Comparison of ENCODE assay signal across 7 mouse cellular contexts in genomic region chr9:21916851-21917492, GRCm38 (mm10). TPM values are rescaled to one million over a fixed set of nuclear protein-coding genes. Genes with fewer than 3 reads are reported as not detected.
DNase-seq lines count a peak whose midpoint lies in the region; ATAC-seq and TF ChIP-seq lines count a peak whose summit lies in the region.

No protein-coding gene starts in this region.

- peaks cover 4% of the 10 kb centered on the region for H3K27me3 ChIP-seq in lung, embryonic 15.5 days
- peaks cover 29% of the 10 kb centered on the region for H3K27me3 ChIP-seq in forebrain, embryonic 12.5 days
- peaks cover 12% of the 10 kb centered on the region for H3K27me3 ChIP-seq in limb, embryonic 11.5 days (ENCODE audit: control insufficient read depth, insufficient read depth, low read length)
- H3K27me3 ChIP-seq in small intestine, adult 2 months (ENCODE audit: control insufficient read depth, insufficient read depth, low read length), result no peaks in the 10 kb centered on the region

- no peak overlapping the region for H3K9ac ChIP-seq in lung, embryonic 15.5 days
- peak overlapping the region; percentile 66 for H3K9ac ChIP-seq in forebrain, embryonic 12.5 days
- H3K9ac ChIP-seq in limb, embryonic 11.5 days (ENCODE audit: low read length), result no peak overlapping the region

- TF ChIP-seq POLR2A in small intestine, adult 2 months (IDR thresholded peaks at IDR 0.05; ENCODE audit: low read depth, low read length), result no peak

- peaks cover 18% of the 10 kb centered on the region for H3K4me1 ChIP-seq in lung, embryonic 15.5 days
- H3K4me1 ChIP-seq in forebrain, embryonic 12.5 days, result peaks cover 11% of the 10 kb centered on the region
- peaks cover 5% of the 10 kb centered on the region for H3K4me1 ChIP-seq in limb, embryonic 11.5 days (ENCODE audit: control insufficient read depth, insufficient read depth, low read length)
- peaks cover 9% of the 10 kb centered on the region for H3K4me1 ChIP-seq in small intestine, adult 2 months (ENCODE audit: control insufficient read depth, insufficient read depth, insufficient read length, low read length)

- WGBS in lung, embryonic 15.5 days, result 57% methylated on average over 3 of the region's 3 CpGs
- WGBS in forebrain, embryonic 12.5 days, result 58% methylated on average over 3 of the region's 3 CpGs
- WGBS in limb, embryonic 11.5 days, result 53% methylated on average over 3 of the region's 3 CpGs
- 23% methylated on average over 3 of the region's 3 CpGs for WGBS in small intestine, adult 2 months

- no peaks in the 10 kb centered on the region for H3K9me3 ChIP-seq in lung, embryonic 15.5 days
- no peaks in the 10 kb centered on the region for H3K9me3 ChIP-seq in forebrain, embryonic 12.5 days
- no peaks in the 10 kb centered on the region; the same call in 1 of the 2 replicates for H3K9me3 ChIP-seq in limb, embryonic 11.5 days (ENCODE audit: control insufficient read depth, low read length)

- no peaks in the 10 kb centered on the region for H3K36me3 ChIP-seq in lung, embryonic 15.5 days
- H3K36me3 ChIP-seq in forebrain, embryonic 12.5 days (replicated peaks), result no peaks in the 10 kb centered on the region; the same call in 1 of the 2 replicates
- H3K36me3 ChIP-seq in limb, embryonic 11.5 days (ENCODE audit: control insufficient read depth, insufficient read depth, low read length), result no peaks in the 10 kb centered on the region
- H3K36me3 ChIP-seq in small intestine, adult 2 months (ENCODE audit: control insufficient read depth, insufficient read depth, low read length), result peaks cover 1% of the 10 kb centered on the region; the same call in 1 of the 2 replicates

- no peak overlapping the region for H3K27ac ChIP-seq in lung, embryonic 15.5 days
- no peak overlapping the region for H3K27ac ChIP-seq in forebrain, embryonic 12.5 days
- no peak overlapping the region for H3K27ac ChIP-seq in limb, embryonic 11.5 days (replicated peaks; ENCODE audit: low read depth, low read length)
- H3K27ac ChIP-seq in small intestine, adult 2 months (ENCODE audit: insufficient read depth, low read depth, low read length), result no peak overlapping the region

- TF ChIP-seq CTCF in small intestine, adult 2 months (IDR thresholded peaks at IDR 0.05; ENCODE audit: extremely low read depth, insufficient read length, insufficient replicate concordance, low read depth, low read length), result no peak

- H3K4me3 ChIP-seq in lung, embryonic 15.5 days, result peak overlapping the region; percentile 62
- peak overlapping the region; percentile 62 for H3K4me3 ChIP-seq in forebrain, embryonic 12.5 days (replicated peaks)
- no peak overlapping the region for H3K4me3 ChIP-seq in limb, embryonic 11.5 days (ENCODE audit: low read depth, low read length)
- H3K4me3 ChIP-seq in small intestine, adult 2 months (ENCODE audit: low read depth, low read length), result peak overlapping the region; percentile 70

- no peak for DNase-seq in lung, postnatal 25 days (ENCODE audit: low spot score)
- no peak for DNase-seq in limb, embryonic 11.5 days (ENCODE audit: low spot score)
- DNase-seq in urinary bladder, adult 2 months (ENCODE audit: low spot score), result no peak
- DNase-seq in cerebellum, postnatal 36 days, result no peak

- peak overlapping the region; percentile 98 for H3K4me2 ChIP-seq in lung, embryonic 15.5 days
- peak overlapping the region; percentile 96 for H3K4me2 ChIP-seq in forebrain, embryonic 12.5 days
- peak overlapping the region; percentile 97 for H3K4me2 ChIP-seq in limb, embryonic 11.5 days (ENCODE audit: low read depth, severe bottlenecking)

- ATAC-seq in lung, embryonic 15.5 days (ENCODE audit: borderline replicate concordance, extremely low read depth, low FRiP score, low TSS enrichment), result no peak
- ATAC-seq in forebrain, embryonic 12.5 days (ENCODE audit: low FRiP score), result no peak
- no peak for ATAC-seq in limb, embryonic 11.5 days (ENCODE audit: insufficient number of reproducible peaks, low FRiP score, low TSS enrichment, low read depth)

RNA-seq across cellular contexts. Expression of gene Rab3d, which starts 1.0 kb away (rescaled TPM):
- polyA plus RNA-seq in lung, embryonic 15.5 days (2015; fragmentation: Nextera tagmentation; extraction: Ambion mirVana), result 15.3 and 20.2 TPM in 2 replicates
- 12.4 and 13.1 TPM in 2 replicates for polyA plus RNA-seq in forebrain, embryonic 12.5 days (2016; fragmentation: Nextera tagmentation; extraction: Ambion mirVana)
- polyA plus RNA-seq in limb, embryonic 11.5 days (2014; fragmentation: Nextera tagmentation; extraction: Ambion mirVana), result 4.9 and 5.2 TPM in 2 replicates
- 48.9 and 86.7 TPM in 2 replicates for polyA plus RNA-seq in small intestine, adult 2 months (2012; rRNA removed)
- 54.4 and 59.9 TPM in 2 replicates for polyA plus RNA-seq in urinary bladder, adult 2 months (2012; rRNA removed)

RNA-seq across cellular contexts. Expression of gene Ccdc159, which starts 10.3 kb away (rescaled TPM):
- 3.2 and 4.6 TPM in 2 replicates for polyA plus RNA-seq in lung, embryonic 15.5 days (2015; fragmentation: Nextera tagmentation; extraction: Ambion mirVana)
- 5.2 and 5.8 TPM in 2 replicates for polyA plus RNA-seq in forebrain, embryonic 12.5 days (2016; fragmentation: Nextera tagmentation; extraction: Ambion mirVana)
- polyA plus RNA-seq in limb, embryonic 11.5 days (2014; fragmentation: Nextera tagmentation; extraction: Ambion mirVana), result 3.5 and 4.8 TPM in 2 replicates
- 0.71 and 1.2 TPM in 2 replicates for polyA plus RNA-seq in small intestine, adult 2 months (2012; rRNA removed)
- polyA plus RNA-seq in urinary bladder, adult 2 months (2012; rRNA removed), result 8.8 and 9.4 TPM in 2 replicates

RNA-seq across cellular contexts. Expression of gene Tmem205, which starts 10.4 kb away (rescaled TPM):
- polyA plus RNA-seq in lung, embryonic 15.5 days (2015; fragmentation: Nextera tagmentation; extraction: Ambion mirVana), result 51.9 and 52.6 TPM in 2 replicates
- 32.9 and 33.3 TPM in 2 replicates for polyA plus RNA-seq in forebrain, embryonic 12.5 days (2016; fragmentation: Nextera tagmentation; extraction: Ambion mirVana)
- 29.7 and 29.9 TPM in 2 replicates for polyA plus RNA-seq in limb, embryonic 11.5 days (2014; fragmentation: Nextera tagmentation; extraction: Ambion mirVana)
- 81.5 and 113 TPM in 2 replicates for polyA plus RNA-seq in small intestine, adult 2 months (2012; rRNA removed)
- polyA plus RNA-seq in urinary bladder, adult 2 months (2012; rRNA removed), result 93.0 and 101 TPM in 2 replicates

RNA-seq across cellular contexts. Expression of gene Plppr2, which starts 19.9 kb away (rescaled TPM):
- 7.8 and 8.0 TPM in 2 replicates for polyA plus RNA-seq in lung, embryonic 15.5 days (2015; fragmentation: Nextera tagmentation; extraction: Ambion mirVana)
- polyA plus RNA-seq in forebrain, embryonic 12.5 days (2016; fragmentation: Nextera tagmentation; extraction: Ambion mirVana), result 37.0 and 40.9 TPM in 2 replicates
- 6.6 and 8.2 TPM in 2 replicates for polyA plus RNA-seq in limb, embryonic 11.5 days (2014; fragmentation: Nextera tagmentation; extraction: Ambion mirVana)
- polyA plus RNA-seq in small intestine, adult 2 months (2012; rRNA removed), result 5.2 and 5.5 TPM in 2 replicates
- 14.5 and 17.1 TPM in 2 replicates for polyA plus RNA-seq in urinary bladder, adult 2 months (2012; rRNA removed)

RNA-seq across cellular contexts. Expression of gene Swsap1, which starts 38.6 kb away (rescaled TPM):
- polyA plus RNA-seq in lung, embryonic 15.5 days (2015; fragmentation: Nextera tagmentation; extraction: Ambion mirVana), result 6.5 and 6.7 TPM in 2 replicates
- polyA plus RNA-seq in forebrain, embryonic 12.5 days (2016; fragmentation: Nextera tagmentation; extraction: Ambion mirVana), result 7.4 and 9.5 TPM in 2 replicates
- 17.4 and 20.0 TPM in 2 replicates for polyA plus RNA-seq in limb, embryonic 11.5 days (2014; fragmentation: Nextera tagmentation; extraction: Ambion mirVana)
- 4.7 and 7.1 TPM in 2 replicates for polyA plus RNA-seq in small intestine, adult 2 months (2012; rRNA removed)
- polyA plus RNA-seq in urinary bladder, adult 2 months (2012; rRNA removed), result 4.6 and 6.4 TPM in 2 replicates
